Mouse (Mus musculus): ENCODE measurements around the gene Tnxb.
"Not testable (repeated sequence)": the region's sequence is repeated elsewhere in the genome, so short reads cannot be mapped to it uniquely, and the experiment has no call there.

Gene Tnxb

GRCm38 (mm10) chr17:34729779-34730553 is 59.6 kb downstream of the Tnxb start:
- not testable (repeated sequence) for DNase-seq (ENCODE audit: low read depth, low spot score)

DNA sequence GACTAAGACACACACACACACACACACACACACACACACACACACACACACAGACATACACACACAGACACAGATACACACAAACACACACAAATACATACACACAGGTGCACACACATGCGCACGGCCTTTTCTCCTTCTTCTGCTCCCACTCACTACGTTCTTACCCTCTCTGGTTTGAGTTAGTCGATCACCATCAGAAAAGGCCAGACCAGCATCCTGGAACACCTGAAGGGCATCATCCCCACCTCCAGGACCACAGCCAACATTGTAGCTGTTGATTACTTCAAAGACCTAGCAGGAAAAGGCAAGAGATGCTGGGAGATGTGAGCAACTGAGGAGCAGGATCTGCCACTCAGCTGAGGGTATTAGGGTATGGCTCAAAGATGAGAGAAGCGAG is 67.1 kb downstream of the Tnxb start:
- not testable (repeated sequence) for DNase-seq (ENCODE audit: low read depth, low spot score)

GRCm38 (mm10) chr17:34739708-34740107 is 69.4 kb downstream of the Tnxb start:
- DNase-seq (ENCODE audit: low read depth, low spot score): not testable (repeated sequence)

DNA sequence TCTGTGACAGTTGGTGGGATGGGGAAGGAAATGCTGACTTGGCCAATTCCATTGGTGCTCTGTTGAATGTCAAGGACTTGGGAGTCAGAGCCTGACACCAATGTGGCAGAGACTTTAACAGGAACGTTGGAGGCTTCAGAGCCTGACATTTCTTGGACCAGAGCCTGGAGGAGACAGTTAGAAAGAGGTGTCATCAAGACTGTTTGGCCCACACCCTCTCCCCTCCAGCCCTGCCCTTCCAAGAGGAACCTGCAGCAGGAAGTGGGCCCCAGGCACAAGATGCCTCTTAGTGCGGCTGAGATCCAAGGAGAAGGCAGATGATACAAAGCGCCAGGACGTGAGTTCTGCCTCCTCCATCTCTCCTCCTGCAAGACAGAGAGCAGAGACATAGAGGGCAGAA is 69.9 kb downstream of the Tnxb start:
- no peak for DNase-seq (ENCODE audit: low read depth, low spot score)

DNA sequence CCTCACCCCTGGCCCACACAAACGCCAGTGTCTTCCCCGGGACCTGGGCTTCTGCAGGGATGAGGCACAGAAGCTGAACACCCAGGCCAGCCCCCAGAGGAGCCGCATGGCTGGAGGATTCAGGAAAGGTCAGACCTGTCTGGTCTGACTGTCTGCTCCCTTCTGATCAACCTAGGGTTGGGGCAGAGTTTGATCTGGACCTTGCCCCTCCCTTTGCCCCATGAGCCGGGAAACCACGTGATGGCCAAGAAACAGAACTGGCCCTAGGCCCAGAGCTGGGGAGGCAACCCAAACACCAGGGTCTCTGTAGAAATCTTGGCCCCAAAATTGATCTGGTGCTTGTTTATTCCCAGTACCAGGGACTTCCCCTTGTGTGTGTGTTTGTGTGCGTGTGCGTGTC is 73.4 kb downstream of the Tnxb start, which contains the start of gene C4b:
TSS of gene C4b (minus strand) at position 164 of the 400 bp plus-strand sequence.
- DNase-seq (ENCODE audit: low read depth, low spot score): no peak

GRCm38 (mm10) chr17:34744206-34744605 is 73.9 kb downstream of the Tnxb start:
- DNase-seq (ENCODE audit: low read depth, low spot score): no peak

GRCm38 (mm10) chr17:34744611-34745010 is 74.3 kb downstream of the Tnxb start:
- DNase-seq (ENCODE audit: low read depth, low spot score): not testable (repeated sequence)

DNA sequence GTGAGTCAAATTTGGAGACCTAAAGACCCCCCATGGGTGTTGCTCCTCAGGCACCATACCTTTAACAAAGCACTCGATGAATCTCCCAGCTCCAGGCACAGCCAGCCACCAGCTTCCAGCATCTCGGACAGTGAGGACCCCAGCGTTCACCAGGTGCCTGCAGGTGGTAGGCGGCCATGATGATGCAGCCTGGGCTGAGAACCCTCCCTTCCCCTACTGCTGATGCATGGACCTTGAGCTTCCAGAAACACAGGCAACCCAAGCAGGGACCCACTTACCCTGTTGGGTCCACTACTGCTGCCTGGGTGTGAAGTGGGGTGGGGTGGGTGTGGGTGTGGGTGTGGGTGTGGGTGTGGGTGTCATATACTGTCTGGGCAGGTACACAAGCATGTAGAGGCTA is 74.8 kb downstream of the Tnxb start:
- DNase-seq (ENCODE audit: low read depth, low spot score): not testable (repeated sequence)

DNA sequence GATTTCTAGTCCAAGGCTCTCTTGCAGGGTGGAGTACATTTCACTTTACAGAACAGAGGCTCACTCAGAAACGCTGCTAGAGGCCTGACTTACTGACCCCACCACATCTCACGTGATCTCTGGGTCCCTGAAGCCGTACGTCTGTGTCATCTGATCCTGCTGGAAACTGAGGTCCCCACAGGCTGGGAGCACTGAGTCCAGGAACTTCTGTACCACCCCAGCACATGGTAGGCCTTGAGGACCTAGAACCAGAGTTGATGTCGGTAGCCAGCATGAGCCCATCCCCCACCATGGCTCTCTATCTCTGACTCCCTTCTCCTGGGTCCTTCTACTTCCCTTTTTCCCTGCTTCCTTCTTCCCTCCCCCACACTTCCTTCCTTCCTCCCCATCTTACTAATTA is 76.2 kb downstream of the Tnxb start:
- no peak for DNase-seq (ENCODE audit: low read depth, low spot score)

- no peak for DNase-seq (ENCODE audit: low read depth, low spot score)
These were observed 91.1 kb downstream of the Tnxb start for GRCm38 (mm10) chr17:34761471-34761870.

Measured in A20 (cell line).